Mouse (Mus musculus) adrenal gland, postnatal 36 days (tissue): Measurements from ENCODE around the gene Ttc28. TPM values are rescaled to one million over a fixed set of nuclear protein-coding genes. Genes with fewer than 3 reads are reported as not detected.

Experiments used
- microRNA-seq: library from miRNA; unstranded; fragments of <30 nt; microRNA quantifications from one replicate; pipeline ENCODE4 v1.2.0, GENCODE M21; 2021
- total RNA-seq, 2 experiments: library from RNA; stranded (reverse); gene quantifications; 2 replicates each; pipeline ENCODE4 v1.2.3; 2021

The Ttc28 gene
- total RNA-seq, 2 experiments from 2014 or later, result 18.5 to 21.9 TPM

Small RNAs within 50 kb of the gene (microRNA-seq; reads per million reads assigned to microRNA genes)
- 6.0 reads per million, percentile 16 among the genes with 10 or more reads in this experiment for gene Mir701

Other genes with a start within 250 kb of the Ttc28 start
- gene Noc4l, start 226.4 kb upstream of the Ttc28 start, total RNA-seq, result 10 to 100 TPM; 20.7 to 21.1 TPM
- 10 to 100 TPM; 20.3 to 22.8 TPM for gene Ddx51, start 226.4 kb upstream of the Ttc28 start, total RNA-seq
- 10 to 100 TPM; 77.2 to 90.5 TPM for gene Ep400, start 109.1 kb upstream of the Ttc28 start, total RNA-seq
- gene Pus1, start 99.1 kb upstream of the Ttc28 start, total RNA-seq, result 10 to 100 TPM; 55.4 to 55.5 TPM
- gene Ulk1, start 69.7 kb upstream of the Ttc28 start, total RNA-seq, result 10 to 100 TPM; 42.5 to 47.1 TPM
- 10 to 100 TPM; 12.7 to 20.7 TPM for gene Hscb, start 40.0 kb upstream of the Ttc28 start, total RNA-seq
- 1 to 10 TPM; 2.9 to 4.1 TPM for gene Chek2, start 39.8 kb upstream of the Ttc28 start, total RNA-seq